Mouse (Mus musculus) MEL (cell line): ENCODE data around the gene Ttpal. TPM values are rescaled to one million over a fixed set of nuclear protein-coding genes. Genes with fewer than 3 reads are reported as not detected.

Experiments
- DNase-seq: peaks from one replicate; pipeline ENCODE4 v3.0.0; 2011; ENCODE audit warnings: low read depth, low spot score
- H3K27ac ChIP-seq: 2 replicates; pipeline ENCODE4 v1.5.1; 2012; ENCODE audit warnings: low read depth, mild to moderate bottlenecking, control low read depth, low read length, moderate library complexity; ENCODE audit not compliant: control insufficient read depth
- H3K27me3 ChIP-seq, 2 experiments: fragments of 150-350 bp in 1 of 2; sonication (generic) in 1 of 2; 2 replicates each; pipeline ENCODE4 v1.6.1; 2012; ENCODE audit warnings: low read length in 2 of 2, mild to moderate bottlenecking in 2 of 2, improper control_type of control experiment in 1 of 2, moderate library complexity in 1 of 2; ENCODE audit not compliant: insufficient read depth in 2 of 2, control insufficient read depth in 1 of 2
- H3K36me3 ChIP-seq, 2 experiments: 2 replicates each; pipeline ENCODE4 v1.6.1; 2012 to 2014; ENCODE audit warnings: low read length in 2 of 2, improper control_type of control experiment in 1 of 2, inconsistent platforms in 1 of 2, mild to moderate bottlenecking in 1 of 2; ENCODE audit not compliant: insufficient read depth in 2 of 2, control insufficient read depth in 1 of 2
- H3K4me1 ChIP-seq, 2 experiments: fragments of 150-350 bp in 1 of 2; sonication (generic) in 1 of 2; 2 replicates each; pipeline ENCODE4 v1.6.1; 2012; ENCODE audit warnings: low read length in 2 of 2, improper control_type of control experiment in 1 of 2, mild to moderate bottlenecking in 1 of 2; ENCODE audit not compliant: insufficient read depth in 2 of 2, control insufficient read depth in 1 of 2
- H3K4me3 ChIP-seq, 2 experiments: fragments of 150-350 bp in 1 of 2; sonication (generic) in 1 of 2; 2 replicates each; pipeline ENCODE4 v1.5.1; 2012; ENCODE audit warnings: low read depth in 2 of 2, low read length in 2 of 2, mild to moderate bottlenecking in 2 of 2, moderate library complexity in 2 of 2, control low read depth in 1 of 2, improper control_type of control experiment in 1 of 2; ENCODE audit not compliant: control insufficient read depth in 1 of 2, insufficient read depth in 1 of 2
- H3K79me2 ChIP-seq: 2 replicates; pipeline ENCODE4 v1.6.1; 2012; ENCODE audit warnings: mild to moderate bottlenecking, low read length, moderate library complexity; ENCODE audit not compliant: control insufficient read depth, poor library complexity, insufficient read depth
- H3K9ac ChIP-seq: 2 replicates; pipeline ENCODE4 v1.6.1; 2012; ENCODE audit warnings: low read depth, mild to moderate bottlenecking, control low read depth, low read length, moderate library complexity; ENCODE audit not compliant: control insufficient read depth, poor library complexity, severe bottlenecking
- H3K9me3 ChIP-seq: fragments of 150-350 bp; sonication (generic); replicated peaks from 2 replicates; pipeline ENCODE4 v1.6.1; 2012; ENCODE audit warnings: mild to moderate bottlenecking, low read length, improper control_type of control experiment, moderate library complexity; ENCODE audit not compliant: insufficient read depth
- BHLHE40 ChIP-seq: IDR thresholded peaks from 2 replicates; pipeline ENCODE4 v1.6.1; 2012; ENCODE audit warnings: low read depth, mild to moderate bottlenecking, inconsistent platforms, low read length, improper control_type of control experiment, borderline replicate concordance
- CHD2 ChIP-seq: IDR thresholded peaks from 2 replicates; pipeline ENCODE4 v1.6.1; 2011; ENCODE audit warnings: low read length, improper control_type of control experiment
- E2F4 ChIP-seq: IDR thresholded peaks from 2 replicates; pipeline ENCODE4 v1.6.1; 2011; ENCODE audit warnings: low read depth, low read length, improper control_type of control experiment, borderline replicate concordance
- ELF1 ChIP-seq: IDR thresholded peaks from 2 replicates; pipeline ENCODE4 v1.6.1; 2014; ENCODE audit warnings: low read depth, mild to moderate bottlenecking, inconsistent platforms, low read length, improper control_type of control experiment, moderate library complexity
- EP300 ChIP-seq, 2 experiments: IDR thresholded peaks; 2 replicates each; pipeline ENCODE4 v1.6.1; 2011; ENCODE audit warnings: improper control_type of control experiment in 2 of 2, low read length in 2 of 2, low read depth in 1 of 2, mild to moderate bottlenecking in 1 of 2
- MAX ChIP-seq: IDR thresholded peaks from 2 replicates; pipeline ENCODE4 v1.6.1; 2011; ENCODE audit warnings: low read length, improper control_type of control experiment
- MAZ ChIP-seq: IDR thresholded peaks from 2 replicates; pipeline ENCODE4 v1.6.1; 2012; ENCODE audit warnings: low read depth, mild to moderate bottlenecking, inconsistent platforms, low read length, improper control_type of control experiment
- MEF2A ChIP-seq: IDR thresholded peaks from 2 replicates; pipeline ENCODE4 v1.6.1; 2014; ENCODE audit warnings: low read depth, mild to moderate bottlenecking, inconsistent platforms, low read length, improper control_type of control experiment; ENCODE audit not compliant: poor library complexity, insufficient replicate concordance, severe bottlenecking; ENCODE audit errors: extremely low read depth
- MYB ChIP-seq: IDR thresholded peaks from 2 replicates; pipeline ENCODE4 v1.6.1; 2011; ENCODE audit warnings: mild to moderate bottlenecking, low read depth, low read length, improper control_type of control experiment
- MYC ChIP-seq: IDR thresholded peaks from 2 replicates; pipeline ENCODE4 v1.6.1; 2011; ENCODE audit warnings: low read depth, mild to moderate bottlenecking, low read length, improper control_type of control experiment, moderate library complexity
- NELFE ChIP-seq: IDR thresholded peaks from 2 replicates; pipeline ENCODE4 v1.6.1; 2011; ENCODE audit warnings: low read depth, low read length, improper control_type of control experiment
- POLR2AphosphoS2 ChIP-seq: IDR thresholded peaks from 2 replicates; pipeline ENCODE4 v1.6.1; 2011; ENCODE audit warnings: low read length, improper control_type of control experiment
- RCOR1 ChIP-seq: IDR thresholded peaks from 2 replicates; pipeline ENCODE4 v1.6.1; 2012; ENCODE audit warnings: low read depth, mild to moderate bottlenecking, inconsistent platforms, low read length, improper control_type of control experiment
- SMC3 ChIP-seq: IDR thresholded peaks from 2 replicates; pipeline ENCODE4 v1.6.1; 2011; ENCODE audit warnings: low read depth, low read length, improper control_type of control experiment
- TCF12 ChIP-seq: IDR thresholded peaks from 2 replicates; pipeline ENCODE4 v1.6.1; 2014; ENCODE audit warnings: low read depth, mild to moderate bottlenecking, inconsistent platforms, low read length, improper control_type of control experiment, moderate library complexity
- USF1 ChIP-seq: IDR thresholded peaks from 2 replicates; pipeline ENCODE4 v1.6.1; 2014; ENCODE audit warnings: low read depth, mild to moderate bottlenecking, inconsistent platforms, low read length, improper control_type of control experiment, moderate library complexity
- USF2 ChIP-seq, 2 experiments: IDR thresholded peaks; 2 replicates each; pipeline ENCODE4 v1.6.1; 2011 to 2012; ENCODE audit warnings: improper control_type of control experiment in 2 of 2, low read length in 2 of 2, borderline replicate concordance in 1 of 2, inconsistent platforms in 1 of 2, low read depth in 1 of 2, mild to moderate bottlenecking in 1 of 2; ENCODE audit not compliant: insufficient read depth in 1 of 2
- ZMIZ1 ChIP-seq: IDR thresholded peaks from 2 replicates; pipeline ENCODE4 v1.6.1; 2012; ENCODE audit warnings: low read depth, mild to moderate bottlenecking, inconsistent platforms, low read length, improper control_type of control experiment, moderate library complexity
- polyA plus RNA-seq, 2 experiments: library from polyadenylated mRNA; stranded (reverse) in 1 of 2; unstranded in 1 of 2; fragments of >175 nt in 1 of 2; fragments of >200 nt in 1 of 2; gene quantifications; 2 replicates each; pipeline versions ENCODE4 v1.2.1 to v1.2.4; 2012; ENCODE audit warnings: low replicate concordance in 2 of 2, low read depth in 1 of 2; ENCODE audit not compliant: insufficient read length in 2 of 2, insufficient read depth in 1 of 2, missing spikeins in 1 of 2
- total RNA-seq: library from RNA; depleted of rRNA; stranded (reverse); fragments of 300-350 nt; gene quantifications from 2 replicates; pipeline ENCODE4 v1.2.3, GENCODE M21; 2012

The Ttpal gene
- total and polyA plus RNA-seq, 3 experiments, result 18.9 to 20.4 TPM; not detected in 1

GRCm38 (mm10) chr2:163616652-163617227, 14.6 kb downstream of the Ttpal start (continued):
- no peak for TF ChIP-seq EP300 (IDR thresholded peaks at IDR 0.05; ENCODE audit: low read depth in 1 of 2, low read length in 2 of 2)
- TF ChIP-seq BHLHE40, result 0 out of 2 replicates have a peak, but pooled peaks have one; percentile 26
- no peak for TF ChIP-seq NELFE
- TF ChIP-seq ZMIZ1, result peak; percentile 71
- no peak for TF ChIP-seq MYC
- no peak for TF ChIP-seq MAX
- TF ChIP-seq MYB, result no peak
- no peak for TF ChIP-seq MEF2A

GRCm38 (mm10) chr2:163617232-163617863, 15.2 kb downstream of the Ttpal start:
- Histone ChIP-seq H3K36me3 (peaks cover 0 to 19% of the 10 kb centered on the region in 2 experiments; a peak in 3 of 4 replicates), H3K27me3 (no peaks in the 10 kb centered on the region), H3K4me1 (no peaks in the 10 kb centered on the region), H3K4me3 (no peak overlapping the region), H3K9ac (no peak overlapping the region), H3K79me2 (no peaks in the 10 kb centered on the region), H3K27ac (no peak overlapping the region), H3K9me3 (no peaks in the 10 kb centered on the region)
- peak; percentile 45 for DNase-seq
- peak; percentile 6; the same call in 1 of the 2 replicates for TF ChIP-seq CHD2
- peak; percentile 66; the same call in 1 of the 2 replicates for TF ChIP-seq POLR2AphosphoS2
- TF ChIP-seq NELFE, result no peak; the same call in 1 of the 2 replicates
- 0 out of 4 replicates have a peak, but pooled peaks of 1 of the 2 experiments have one; percentile 5 for TF ChIP-seq USF2 (IDR thresholded peaks at IDR 0.05; ENCODE audit: borderline replicate concordance in 1 of 2, insufficient read depth in 1 of 2, low read depth in 1 of 2, low read length in 2 of 2)
- TF ChIP-seq TCF12, result no peak
- TF ChIP-seq BHLHE40, result 0 out of 2 replicates have a peak, but pooled peaks have one; percentile 1

GRCm38 (mm10) chr2:163617874-163618273, 15.8 kb downstream of the Ttpal start:
- no peak overlapping the region for H3K4me3 ChIP-seq
- H3K79me2 ChIP-seq, result no peaks in the 10 kb centered on the region
- no peak overlapping the region for H3K9ac ChIP-seq
- H3K4me1 ChIP-seq, result no peaks in the 10 kb centered on the region
- no peak for TF ChIP-seq USF1
- no peak for TF ChIP-seq E2F4
- peak; percentile 40; the same call in 1 of the 2 replicates for TF ChIP-seq RCOR1
- TF ChIP-seq CHD2, result 0 out of 2 replicates have a peak, but pooled peaks have one; percentile 4
- TF ChIP-seq ZMIZ1, result peak; percentile 17
- peak; percentile 70; the same call in 1 of the 2 replicates for TF ChIP-seq POLR2AphosphoS2
- 0 out of 2 replicates have a peak, but pooled peaks have one; percentile 33 for TF ChIP-seq MAZ
- TF ChIP-seq SMC3, result peak; percentile 19
- TF ChIP-seq ELF1, result no peak
- TF ChIP-seq, all 39 proteins: peak for 6
- H3K9me3 ChIP-seq, result no peaks in the 10 kb centered on the region
- DNase-seq, result no peak
- no peak overlapping the region for H3K27ac ChIP-seq
- no peaks in the 10 kb centered on the region for H3K27me3 ChIP-seq
- peaks cover 0 to 23% of the 10 kb centered on the region in 2 experiments; a peak in 3 of 4 replicates for H3K36me3 ChIP-seq
